Mouse (Mus musculus) heart, adult 2 months (tissue): ENCODE measurements at regions not wholly inside any gene's neighbourhood (a gene's known extent, or its start where the extent isn't known, plus 50 kb on each side); places are given as distances from the start of the nearest gene placed in this dataset.

Source experiments
- DNase-seq, 2 experiments: peaks; one replicate each; pipeline ENCODE4 v3.0.0; 2021
- H3K27ac ChIP-seq: fragments of 200-600 bp; 2 replicates; pipeline ENCODE4 v1.8.1; 2022
- H3K27me3 ChIP-seq: fragments of 200-500 bp; 2 replicates; pipeline ENCODE4 v1.6.1; 2012; ENCODE audit warnings: mild to moderate bottlenecking, low read length, inconsistent platforms, mixed read lengths; ENCODE audit not compliant: control insufficient read depth, insufficient read depth
- H3K36me3 ChIP-seq: fragments of 200-500 bp; 2 replicates; pipeline ENCODE4 v1.6.1; 2012; ENCODE audit warnings: low read length, inconsistent platforms; ENCODE audit not compliant: control insufficient read depth, insufficient read depth
- H3K4me1 ChIP-seq: fragments of 200-500 bp; 2 replicates; pipeline ENCODE4 v1.6.1; 2011; ENCODE audit warnings: low read length; ENCODE audit not compliant: control insufficient read depth, insufficient read depth
- H3K4me3 ChIP-seq: fragments of 200-600 bp; 2 replicates; pipeline ENCODE4 v1.8.1; 2022
- H3K79me2 ChIP-seq: fragments of 200-500 bp; replicated peaks from 2 replicates; pipeline ENCODE4 v1.6.1; 2012; ENCODE audit warnings: mild to moderate bottlenecking, inconsistent platforms, low read length, moderate library complexity, mixed read lengths; ENCODE audit not compliant: control insufficient read depth, insufficient read depth
- H3K9ac ChIP-seq: fragments of 200-500 bp; 2 replicates; pipeline ENCODE4 v1.6.1; 2012; ENCODE audit warnings: low read depth, mild to moderate bottlenecking, control low read depth, inconsistent platforms, low read length, mixed read lengths
- CTCF ChIP-seq: fragments of 200-600 bp; IDR thresholded peaks from 2 replicates; pipeline ENCODE4 v1.8.1; 2022; ENCODE audit warnings: antibody characterized with exemption, mild to moderate bottlenecking, moderate library complexity
- EP300 ChIP-seq: fragments of 200-500 bp; IDR thresholded peaks from 2 replicates; pipeline ENCODE4 v1.6.1; 2011; ENCODE audit warnings: low read depth, low read length, control low read depth; ENCODE audit not compliant: insufficient read depth
- POLR2A ChIP-seq: fragments of 200-500 bp; IDR thresholded peaks from 2 replicates; pipeline ENCODE4 v1.6.1; 2011; ENCODE audit warnings: mild to moderate bottlenecking, low read depth, low read length, control low read depth; ENCODE audit not compliant: insufficient read depth
- WGBS: fragments of 180-500 bp; shearing (Covaris S2); methylation state at CpG from one replicate; pipeline ENCODE4 v1.1.7; 2018; 5-methylcytosine and 5-hydroxymethylcytosine counted together
- intact Hi-C: fragments of 180-260 bp; cut with DNase I; formaldehyde crosslinking; loops from one replicate; pipeline ENCODE4 v1.15.1; 2025

GRCm38 (mm10) chr5:111789904-111790303 is 56.2 kb downstream of the Gm26897 start:
- DNase-seq = no peak
- no peaks in the 10 kb centered on the region for H3K27me3 ChIP-seq
- 62% methylated on average over 4 of the region's 4 CpGs for WGBS
- no peak overlapping the region for H3K4me3 ChIP-seq
- no peak overlapping the region for H3K9ac ChIP-seq
- H3K79me2 ChIP-seq = no peaks in the 10 kb centered on the region
- H3K36me3 ChIP-seq = no peaks in the 10 kb centered on the region
- H3K27ac ChIP-seq = no peak overlapping the region
- TF ChIP-seq EP300 (no peak), CTCF (no peak)
- H3K4me1 ChIP-seq = peaks cover 12% of the 10 kb centered on the region
- intact Hi-C loops = no loop called here

GRCm38 (mm10) chr5:111790527-111790926 is 56.8 kb downstream of the Gm26897 start:
- intact Hi-C loops = no loop called here
- TF ChIP-seq EP300 = no peak
- no peak for TF ChIP-seq CTCF
- TF ChIP-seq POLR2A = no peak
- no peak overlapping the region for H3K27ac ChIP-seq
- H3K4me3 ChIP-seq = no peak overlapping the region
- peaks cover 12% of the 10 kb centered on the region for H3K4me1 ChIP-seq
- DNase-seq = no peak
- no peaks in the 10 kb centered on the region for H3K79me2 ChIP-seq
- no peak overlapping the region for H3K9ac ChIP-seq
- 39% methylated on average over 9 of the region's 9 CpGs for WGBS
- H3K27me3 ChIP-seq = no peaks in the 10 kb centered on the region
- H3K36me3 ChIP-seq = no peaks in the 10 kb centered on the region

- intact Hi-C loops = no loop called here
- Histone ChIP-seq H3K4me1 (peaks cover 12% of the 10 kb centered on the region), H3K36me3 (no peaks in the 10 kb centered on the region), H3K9ac (no peak overlapping the region), H3K79me2 (no peaks in the 10 kb centered on the region), H3K27me3 (no peaks in the 10 kb centered on the region), H3K27ac (no peak overlapping the region), H3K4me3 (no peak overlapping the region)
- WGBS = 52% methylated on average over 5 of the region's 5 CpGs
- DNase-seq = no peak
- TF ChIP-seq EP300 (no peak), CTCF (no peak), POLR2A (no peak)
Observed at GRCm38 (mm10) chr5:111791089-111791561, 57.4 kb downstream of the Gm26897 start.

- peaks cover 12% of the 10 kb centered on the region for H3K4me1 ChIP-seq
- 77% methylated on average over 14 of the region's 14 CpGs for WGBS
- H3K27ac ChIP-seq = peak overlapping the region; percentile 40
- TF ChIP-seq POLR2A = no peak
- TF ChIP-seq EP300 = no peak
- no peak for DNase-seq
- no peak overlapping the region for H3K9ac ChIP-seq
- H3K79me2 ChIP-seq = no peaks in the 10 kb centered on the region
- intact Hi-C loops = no loop called here
- H3K36me3 ChIP-seq = no peaks in the 10 kb centered on the region
- no peak overlapping the region for H3K4me3 ChIP-seq
- H3K27me3 ChIP-seq = no peaks in the 10 kb centered on the region
Observed at GRCm38 (mm10) chr5:111792746-111793145, 59.0 kb downstream of the Gm26897 start.

GRCm38 (mm10) chr5:111793178-111793577 is 59.5 kb downstream of the Gm26897 start:
- DNase-seq = no peak
- Histone ChIP-seq H3K79me2 (no peaks in the 10 kb centered on the region), H3K4me1 (peaks cover 12% of the 10 kb centered on the region), H3K27me3 (no peaks in the 10 kb centered on the region), H3K27ac (peak overlapping the region; percentile 40), H3K36me3 (no peaks in the 10 kb centered on the region), H3K4me3 (no peak overlapping the region), H3K9ac (peak overlapping the region; percentile 49)
- intact Hi-C loops = no loop called here
- TF ChIP-seq POLR2A = peak; percentile 80
- TF ChIP-seq CTCF = no peak
- TF ChIP-seq EP300 = no peak
- WGBS = 62% methylated on average over 4 of the region's 4 CpGs

GRCm38 (mm10) chr5:111796889-111797288 is 63.2 kb downstream of the Gm26897 start:
- intact Hi-C loops = no loop called here
- H3K36me3 ChIP-seq = no peaks in the 10 kb centered on the region
- H3K79me2 ChIP-seq = no peaks in the 10 kb centered on the region
- TF ChIP-seq POLR2A (no peak), EP300 (no peak), CTCF (no peak)
- H3K4me3 ChIP-seq = no peak overlapping the region
- H3K4me1 ChIP-seq = peaks cover 14% of the 10 kb centered on the region
- 79% methylated on average over 5 of the region's 5 CpGs for WGBS
- H3K27ac ChIP-seq = no peak overlapping the region
- no peak for DNase-seq
- no peak overlapping the region for H3K9ac ChIP-seq
- no peaks in the 10 kb centered on the region for H3K27me3 ChIP-seq
